Mouse (Mus musculus): ENCODE results near the gene Stab2.

GRCm38 (mm10) chr10:86793509-86793951 lies 214.3 kb downstream of the Stab2 start:
- no peak for TF ChIP-seq CTCF (IDR thresholded peaks at IDR 0.05)
- no peak for TF ChIP-seq EP300 (IDR thresholded peaks at IDR 0.05)

All from lung, postnatal 0 days (tissue).